Mouse (Mus musculus) liver (tissue): Measurements from ENCODE around the gene Dok3.
A peak's percentile ranks its signal among the peaks of the same experiment; 100 is the strongest.
"Not testable (repeated sequence)": the region's sequence is repeated elsewhere in the genome, so short reads cannot be mapped to it uniquely, and the experiment has no call there.

Experiments used
- DNase-seq: peaks from one replicate; pipeline ENCODE4 v3.0.0-alpha.2; 2020; ENCODE audit warnings: mixed read lengths

Gene Dok3

GRCm38 (mm10) chr13:55529198-55529915, at the start of gene Dok3:
Dok3 (minus strand) TSS chr13:55529296.
- no peak for DNase-seq

- no peak for DNase-seq
Observed at GRCm38 (mm10) chr13:55578086-55578485, 49.0 kb upstream of the Dok3 start.

- DNase-seq, result not testable (repeated sequence)
Observed at GRCm38 (mm10) chr13:55576872-55577271, 47.8 kb upstream of the Dok3 start.

GRCm38 (mm10) chr13:55575932-55576331, 46.8 kb upstream of the Dok3 start:
- DNase-seq, result peak; percentile 18

GRCm38 (mm10) chr13:55574321-55574720, 45.2 kb upstream of the Dok3 start:
- DNase-seq, result no peak

- DNase-seq, result no peak
Observed at GRCm38 (mm10) chr13:55573432-55573831, 44.3 kb upstream of the Dok3 start, which contains the start of gene Tmed9. Tmed9 (plus strand) TSS chr13:55573732.

GRCm38 (mm10) chr13:55571977-55572376, 42.9 kb upstream of the Dok3 start:
- no peak for DNase-seq

GRCm38 (mm10) chr13:55571027-55571751, 42.1 kb upstream of the Dok3 start, which contains the start of gene Fam193b:
Fam193b (minus strand) TSS chr13:55571120.
- peak; percentile 97 for DNase-seq

- peak; percentile 58 for DNase-seq
Observed at GRCm38 (mm10) chr13:55570286-55570973, 41.3 kb upstream of the Dok3 start.

GRCm38 (mm10) chr13:55569726-55570285, 40.7 kb upstream of the Dok3 start:
- DNase-seq, result peak; percentile 19

- not testable (repeated sequence) for DNase-seq
Observed at GRCm38 (mm10) chr13:55568524-55568923, 39.4 kb upstream of the Dok3 start.

GRCm38 (mm10) chr13:55567949-55568348, 38.9 kb upstream of the Dok3 start:
- DNase-seq, result no peak

- DNase-seq, result no peak
Observed at GRCm38 (mm10) chr13:55567001-55567400, 37.9 kb upstream of the Dok3 start.

- DNase-seq, result no peak
Observed at GRCm38 (mm10) chr13:55563266-55563879, 34.3 kb upstream of the Dok3 start.

- DNase-seq, result no peak
Observed at GRCm38 (mm10) chr13:55557499-55557898, 28.4 kb upstream of the Dok3 start.

GRCm38 (mm10) chr13:55555921-55556320, 26.8 kb upstream of the Dok3 start:
- DNase-seq, result no peak

GRCm38 (mm10) chr13:55549061-55549460, 20.0 kb upstream of the Dok3 start:
- no peak for DNase-seq

GRCm38 (mm10) chr13:55548426-55548825, 19.3 kb upstream of the Dok3 start:
- no peak for DNase-seq

- DNase-seq, result no peak
Observed at GRCm38 (mm10) chr13:55547916-55548315, 18.8 kb upstream of the Dok3 start.

- DNase-seq, result peak; percentile 62
Observed at GRCm38 (mm10) chr13:55544792-55545191, 15.7 kb upstream of the Dok3 start.

- no peak for DNase-seq
Observed at GRCm38 (mm10) chr13:55543447-55543846, 14.4 kb upstream of the Dok3 start.

GRCm38 (mm10) chr13:55542891-55543290, 13.8 kb upstream of the Dok3 start:
- DNase-seq, result no peak

- DNase-seq, result no peak
Observed at GRCm38 (mm10) chr13:55540933-55541332, 11.8 kb upstream of the Dok3 start.
